Mouse (Mus musculus): ENCODE measurements at regions not wholly inside any gene's neighbourhood (a gene's known extent, or its start where the extent isn't known, plus 50 kb on each side); places are given as distances from the start of the nearest gene placed in this dataset.

DNA sequence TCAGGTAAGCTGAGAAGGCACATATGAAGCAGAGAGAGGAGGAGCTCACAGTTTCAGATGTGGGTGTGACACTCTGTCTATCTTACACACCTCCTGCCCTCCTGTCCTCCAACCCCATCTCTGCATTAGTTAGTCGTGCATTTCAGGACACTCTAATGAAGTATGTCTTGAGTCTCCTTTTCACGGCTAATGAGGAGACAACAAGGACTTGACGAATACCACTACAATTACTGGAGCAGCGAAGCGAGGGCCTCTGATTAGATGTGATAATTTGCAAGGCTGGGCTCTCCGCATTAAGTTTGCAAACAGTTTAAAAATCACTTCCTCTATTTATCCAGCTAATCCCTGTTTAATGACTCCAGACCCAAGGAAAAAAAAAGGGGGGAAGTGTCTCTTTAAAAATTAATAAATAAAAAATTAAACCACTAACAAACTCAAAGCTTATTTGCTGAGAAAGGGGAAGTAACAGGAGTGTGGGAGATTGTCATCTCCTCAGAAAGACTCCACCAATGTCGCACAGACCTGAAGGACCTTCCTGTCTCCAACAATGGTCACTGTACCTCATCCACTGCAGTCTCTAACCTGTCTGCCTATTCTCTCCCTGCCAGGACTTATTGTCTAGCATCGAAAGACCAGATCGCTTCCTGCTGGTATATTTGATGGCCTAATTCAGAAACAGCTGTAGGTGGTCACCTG lies 157.5 kb upstream of the Zmiz1 start:
- Histone ChIP-seq H3K4me1 (replicated peaks; ENCODE audit: control insufficient read depth, insufficient read depth, low read length) (peaks cover 15% of the 10 kb centered on the region), H3K4me2 (ENCODE audit: low read length) (peak overlapping the region; percentile 31), H3K27me3 (replicated peaks; ENCODE audit: control insufficient read depth, insufficient read depth, low read length) (no peaks in the 10 kb centered on the region), H3K4me3 (replicated peaks; ENCODE audit: low read length) (peak overlapping the region; percentile 18; the same call in 1 of the 2 replicates), H3K36me3 (ENCODE audit: control insufficient read depth, insufficient read depth) (no peaks in the 10 kb centered on the region), H3K27ac (ENCODE audit: low read length) (no peak overlapping the region), H3K9me3 (ENCODE audit: control insufficient read depth, low read length) (no peaks in the 10 kb centered on the region), H3K9ac (replicated peaks; ENCODE audit: low read depth, low read length) (no peak overlapping the region)
- 13% methylated on average over 9 of the region's 9 CpGs for WGBS
- ATAC-seq, result no peak

DNA sequence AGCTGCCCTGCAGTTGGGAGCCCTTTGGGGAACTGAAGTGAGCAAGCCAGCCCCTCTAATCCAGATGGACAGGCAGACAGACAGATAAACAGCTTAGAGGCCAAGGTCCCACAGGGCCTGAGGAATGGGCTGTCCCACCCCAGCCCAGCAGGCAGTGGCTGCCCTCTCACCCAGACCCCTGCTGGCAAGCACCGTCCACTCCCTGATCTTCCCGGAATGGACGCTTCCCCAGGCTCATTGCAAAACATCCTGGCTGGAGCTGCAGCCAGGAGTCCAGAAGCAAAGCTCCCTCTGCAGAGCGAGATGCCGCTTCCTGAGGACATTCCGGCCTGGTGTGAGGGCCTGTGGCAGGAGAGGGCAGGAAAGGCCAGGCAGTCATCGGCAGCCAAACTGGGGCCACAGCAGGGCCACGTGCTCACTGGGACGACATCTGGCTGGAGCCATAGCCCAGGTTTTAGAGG lies 154.6 kb upstream of the Zmiz1 start:
- no peak overlapping the region for H3K4me2 ChIP-seq (ENCODE audit: low read length)
- no peaks in the 10 kb centered on the region for H3K36me3 ChIP-seq (ENCODE audit: control insufficient read depth, insufficient read depth)
- peak overlapping the region; percentile 15; the same call in 1 of the 2 replicates for H3K9ac ChIP-seq (replicated peaks; ENCODE audit: low read depth, low read length)
- WGBS, result 19% methylated on average over 9 of the region's 9 CpGs
- no peak for ATAC-seq
- no peaks in the 10 kb centered on the region for H3K27me3 ChIP-seq (replicated peaks; ENCODE audit: control insufficient read depth, insufficient read depth, low read length)
- no peak overlapping the region for H3K4me3 ChIP-seq (replicated peaks; ENCODE audit: low read length)
- H3K4me1 ChIP-seq (replicated peaks; ENCODE audit: control insufficient read depth, insufficient read depth, low read length), result peaks cover 15% of the 10 kb centered on the region
- no peaks in the 10 kb centered on the region for H3K9me3 ChIP-seq (ENCODE audit: control insufficient read depth, low read length)
- 0 out of 2 replicates have a peak overlapping the region, but pooled peaks have one; percentile 26 for H3K27ac ChIP-seq (ENCODE audit: low read length)

- H3K4me1 ChIP-seq (replicated peaks; ENCODE audit: control insufficient read depth, insufficient read depth, low read length), result peaks cover 17% of the 10 kb centered on the region
- 65% methylated on average over 7 of the region's 7 CpGs for WGBS
These were observed 152.8 kb upstream of the Zmiz1 start for GRCm38 (mm10) chr14:25306166-25306565.

GRCm38 (mm10) chr14:25306961-25307654 lies 151.9 kb upstream of the Zmiz1 start:
- no peak overlapping the region for H3K4me2 ChIP-seq (ENCODE audit: low read length)
- no peak for ATAC-seq
- H3K27me3 ChIP-seq (replicated peaks; ENCODE audit: control insufficient read depth, insufficient read depth, low read length), result no peaks in the 10 kb centered on the region
- H3K27ac ChIP-seq (ENCODE audit: low read length), result no peak overlapping the region
- WGBS, result 82% methylated on average over 3 of the region's 3 CpGs
- no peak overlapping the region for H3K4me3 ChIP-seq (replicated peaks; ENCODE audit: low read length)
- H3K36me3 ChIP-seq (ENCODE audit: control insufficient read depth, insufficient read depth), result no peaks in the 10 kb centered on the region
- no peaks in the 10 kb centered on the region for H3K9me3 ChIP-seq (ENCODE audit: control insufficient read depth, low read length)
- H3K4me1 ChIP-seq (replicated peaks; ENCODE audit: control insufficient read depth, insufficient read depth, low read length), result peaks cover 12% of the 10 kb centered on the region
- no peak overlapping the region for H3K9ac ChIP-seq (replicated peaks; ENCODE audit: low read depth, low read length)

More at GRCm38 (mm10) chr14:25306166-25306565, 152.8 kb upstream of the Zmiz1 start:
- H3K9me3 ChIP-seq (ENCODE audit: control insufficient read depth, low read length), result no peaks in the 10 kb centered on the region
- no peak overlapping the region for H3K4me3 ChIP-seq (replicated peaks; ENCODE audit: low read length)
- H3K36me3 ChIP-seq (ENCODE audit: control insufficient read depth, insufficient read depth), result no peaks in the 10 kb centered on the region
- H3K27ac ChIP-seq (ENCODE audit: low read length), result no peak overlapping the region
- no peak overlapping the region for H3K9ac ChIP-seq (replicated peaks; ENCODE audit: low read depth, low read length)
- H3K4me2 ChIP-seq (ENCODE audit: low read length), result no peak overlapping the region
- no peaks in the 10 kb centered on the region for H3K27me3 ChIP-seq (replicated peaks; ENCODE audit: control insufficient read depth, insufficient read depth, low read length)
- no peak for ATAC-seq

- peaks cover 15% of the 10 kb centered on the region for H3K4me1 ChIP-seq (replicated peaks; ENCODE audit: control insufficient read depth, insufficient read depth, low read length)
- WGBS, result 62% methylated on average over 3 of the region's 3 CpGs
- ATAC-seq, result no peak
These were observed 150.9 kb upstream of the Zmiz1 start for GRCm38 (mm10) chr14:25308051-25308450.

DNA sequence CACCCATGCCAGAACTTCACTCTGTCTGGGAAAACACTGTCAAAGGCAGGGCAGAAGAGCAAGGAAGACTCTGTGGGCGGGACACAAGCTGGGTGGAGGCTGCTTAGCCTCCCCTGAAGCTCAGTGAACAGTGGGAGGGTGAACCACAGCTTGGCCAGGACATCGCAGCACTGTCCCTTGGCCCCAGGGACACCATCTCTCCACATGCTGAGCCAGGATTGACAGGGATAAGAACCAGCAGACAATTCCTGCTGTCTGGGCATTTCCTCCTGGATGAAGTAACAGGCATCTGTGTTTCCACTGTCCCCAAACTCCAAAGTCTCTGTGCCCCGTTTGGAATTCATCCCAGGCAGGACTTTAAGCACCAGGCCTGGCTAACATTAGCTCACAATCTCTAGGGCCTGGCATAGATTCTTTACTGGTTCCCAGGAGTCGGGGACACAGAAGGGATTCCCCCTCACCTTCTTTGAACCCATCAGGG lies 148.3 kb upstream of the Zmiz1 start:
- Histone ChIP-seq H3K9ac (replicated peaks; ENCODE audit: low read depth, low read length) (no peak overlapping the region), H3K27ac (ENCODE audit: low read length) (no peak overlapping the region), H3K4me2 (ENCODE audit: low read length) (no peak overlapping the region), H3K4me3 (replicated peaks; ENCODE audit: low read length) (no peak overlapping the region), H3K27me3 (replicated peaks; ENCODE audit: control insufficient read depth, insufficient read depth, low read length) (no peaks in the 10 kb centered on the region), H3K9me3 (ENCODE audit: control insufficient read depth, low read length) (no peaks in the 10 kb centered on the region), H3K36me3 (ENCODE audit: control insufficient read depth, insufficient read depth) (no peaks in the 10 kb centered on the region), H3K4me1 (replicated peaks; ENCODE audit: control insufficient read depth, insufficient read depth, low read length) (peaks cover 7% of the 10 kb centered on the region; the same call in 1 of the 2 replicates)
- ATAC-seq, result no peak
- 52% methylated on average over 4 of the region's 4 CpGs for WGBS

More at GRCm38 (mm10) chr14:25308051-25308450, 150.9 kb upstream of the Zmiz1 start:
- Histone ChIP-seq H3K4me2 (ENCODE audit: low read length) (no peak overlapping the region), H3K9me3 (ENCODE audit: control insufficient read depth, low read length) (no peaks in the 10 kb centered on the region), H3K4me3 (replicated peaks; ENCODE audit: low read length) (no peak overlapping the region), H3K36me3 (ENCODE audit: control insufficient read depth, insufficient read depth) (no peaks in the 10 kb centered on the region), H3K27me3 (replicated peaks; ENCODE audit: control insufficient read depth, insufficient read depth, low read length) (no peaks in the 10 kb centered on the region), H3K27ac (ENCODE audit: low read length) (no peak overlapping the region), H3K9ac (replicated peaks; ENCODE audit: low read depth, low read length) (no peak overlapping the region)

- Histone ChIP-seq H3K4me3 (replicated peaks; ENCODE audit: low read length) (no peak overlapping the region), H3K9me3 (ENCODE audit: control insufficient read depth, low read length) (no peaks in the 10 kb centered on the region), H3K9ac (replicated peaks; ENCODE audit: low read depth, low read length) (no peak overlapping the region), H3K27me3 (replicated peaks; ENCODE audit: control insufficient read depth, insufficient read depth, low read length) (no peaks in the 10 kb centered on the region), H3K4me2 (ENCODE audit: low read length) (no peak overlapping the region), H3K36me3 (ENCODE audit: control insufficient read depth, insufficient read depth) (no peaks in the 10 kb centered on the region), H3K27ac (ENCODE audit: low read length) (no peak overlapping the region), H3K4me1 (replicated peaks; ENCODE audit: control insufficient read depth, insufficient read depth, low read length) (peaks cover 10% of the 10 kb centered on the region)
- no peak for ATAC-seq
- 41% methylated on average over 3 of the region's 3 CpGs for WGBS
These were observed 147.5 kb upstream of the Zmiz1 start for GRCm38 (mm10) chr14:25311475-25311874.

DNA sequence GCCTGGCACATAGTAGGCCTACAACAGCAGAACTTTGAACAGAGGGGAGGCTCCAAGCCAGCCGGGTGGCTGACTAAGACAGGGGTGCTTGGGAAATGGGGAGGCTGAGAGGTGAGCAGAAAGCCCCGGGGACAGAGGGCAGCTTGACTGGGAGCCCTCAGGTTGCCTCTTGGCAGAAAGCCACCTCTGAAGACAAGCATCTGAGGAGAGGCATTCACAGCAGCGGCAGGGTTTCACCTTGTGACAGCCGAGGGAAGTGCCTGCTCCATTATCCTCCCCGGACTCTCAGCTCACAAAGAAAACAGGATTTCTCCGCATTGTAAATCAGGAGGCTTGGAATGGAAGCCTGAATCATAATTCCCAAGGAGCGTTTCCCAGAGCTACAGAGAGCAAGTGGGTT lies 146.8 kb upstream of the Zmiz1 start:
- no peak overlapping the region for H3K9ac ChIP-seq (replicated peaks; ENCODE audit: low read depth, low read length)
- ATAC-seq, result peak; percentile 5; the same call in 1 of the 2 replicates
- no peaks in the 10 kb centered on the region for H3K9me3 ChIP-seq (ENCODE audit: control insufficient read depth, low read length)
- H3K36me3 ChIP-seq (ENCODE audit: control insufficient read depth, insufficient read depth), result no peaks in the 10 kb centered on the region
- H3K27ac ChIP-seq (ENCODE audit: low read length), result no peak overlapping the region; the same call in 1 of the 2 replicates
- H3K4me3 ChIP-seq (replicated peaks; ENCODE audit: low read length), result no peak overlapping the region
- H3K27me3 ChIP-seq (replicated peaks; ENCODE audit: control insufficient read depth, insufficient read depth, low read length), result no peaks in the 10 kb centered on the region
- 11% methylated on average over 7 of the region's 7 CpGs for WGBS
- peaks cover 16% of the 10 kb centered on the region for H3K4me1 ChIP-seq (replicated peaks; ENCODE audit: control insufficient read depth, insufficient read depth, low read length)
- H3K4me2 ChIP-seq (ENCODE audit: low read length), result no peak overlapping the region

- H3K4me3 ChIP-seq (replicated peaks; ENCODE audit: low read length), result no peak overlapping the region
- no peak overlapping the region for H3K9ac ChIP-seq (replicated peaks; ENCODE audit: low read depth, low read length)
- no peak overlapping the region for H3K4me2 ChIP-seq (ENCODE audit: low read length)
- H3K27me3 ChIP-seq (replicated peaks; ENCODE audit: control insufficient read depth, insufficient read depth, low read length), result no peaks in the 10 kb centered on the region
- no peak for ATAC-seq
- no peaks in the 10 kb centered on the region for H3K36me3 ChIP-seq (ENCODE audit: control insufficient read depth, insufficient read depth)
- peaks cover 24% of the 10 kb centered on the region for H3K4me1 ChIP-seq (replicated peaks; ENCODE audit: control insufficient read depth, insufficient read depth, low read length)
- 82% methylated on average over 6 of the region's 6 CpGs for WGBS
- no peaks in the 10 kb centered on the region for H3K9me3 ChIP-seq (ENCODE audit: control insufficient read depth, low read length)
- no peak overlapping the region for H3K27ac ChIP-seq (ENCODE audit: low read length)
These were observed 146.1 kb upstream of the Zmiz1 start for GRCm38 (mm10) chr14:25312814-25313426.

Data from forebrain, embryonic 16.5 days (tissue).